Mouse (Mus musculus) MEL (cell line): ENCODE measurements at regions not wholly inside any gene's neighbourhood (a gene's known extent, or its start where the extent isn't known, plus 50 kb on each side); places are given as distances from the start of the nearest gene placed in this dataset.

Experiments
- CTCF ChIP-seq, 3 experiments: IDR thresholded peaks in 2 of 3; conservative IDR thresholded peaks in 1 of 3; 2 replicates each; pipeline ENCODE4 v1.5.1; 2011 to 2012; ENCODE audit warnings: low read length in 3 of 3, low read depth in 2 of 3, mild to moderate bottlenecking in 2 of 3, improper control_type of control experiment in 1 of 3, inconsistent platforms in 1 of 3, mixed read lengths in 1 of 3, moderate library complexity in 1 of 3; ENCODE audit not compliant: control insufficient read depth in 1 of 3, insufficient read depth in 1 of 3, poor library complexity in 1 of 3, severe bottlenecking in 1 of 3
- E2F4 ChIP-seq: IDR thresholded peaks from 2 replicates; pipeline ENCODE4 v1.6.1; 2011; ENCODE audit warnings: low read depth, low read length, improper control_type of control experiment, borderline replicate concordance
- EP300 ChIP-seq, 2 experiments: IDR thresholded peaks; 2 replicates each; pipeline ENCODE4 v1.6.1; 2011; ENCODE audit warnings: improper control_type of control experiment in 2 of 2, low read length in 2 of 2, low read depth in 1 of 2, mild to moderate bottlenecking in 1 of 2
- KAT2A ChIP-seq: conservative IDR thresholded peaks from 2 replicates; pipeline ENCODE4 v1.6.1; 2012; ENCODE audit warnings: low read depth, low read length, improper control_type of control experiment, inconsistent platforms
- MEF2A ChIP-seq: IDR thresholded peaks from 2 replicates; pipeline ENCODE4 v1.6.1; 2014; ENCODE audit warnings: low read depth, mild to moderate bottlenecking, inconsistent platforms, low read length, improper control_type of control experiment; ENCODE audit not compliant: poor library complexity, insufficient replicate concordance, severe bottlenecking; ENCODE audit errors: extremely low read depth
- POLR2A ChIP-seq, 2 experiments: IDR thresholded peaks; 2 replicates each; pipeline ENCODE4 v1.6.1; 2011 to 2012; ENCODE audit warnings: low read length in 2 of 2, mild to moderate bottlenecking in 2 of 2, control low read depth in 1 of 2, improper control_type of control experiment in 1 of 2, low read depth in 1 of 2, moderate library complexity in 1 of 2; ENCODE audit not compliant: control insufficient read depth in 1 of 2, insufficient read depth in 1 of 2, poor library complexity in 1 of 2

DNA sequence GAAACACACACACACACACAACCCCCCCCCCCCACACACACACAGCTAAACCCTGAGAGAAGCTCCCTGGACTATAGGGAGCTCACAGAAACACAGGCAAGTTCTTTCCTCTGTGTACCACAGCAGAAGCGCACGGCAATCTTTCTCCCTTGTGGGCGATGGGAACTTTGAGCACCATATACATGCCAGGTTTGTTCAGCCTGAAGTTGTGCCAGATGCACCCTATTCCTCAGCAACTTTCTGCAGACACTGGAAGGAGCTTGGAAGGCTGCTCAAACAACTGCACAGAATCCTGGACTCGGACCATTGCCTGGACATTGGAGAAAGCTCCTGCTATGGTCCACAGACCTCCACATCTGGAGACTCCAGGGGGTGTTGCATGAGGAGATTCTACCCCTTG lies 74.3 kb upstream of the Zcchc13 start:
- TF ChIP-seq KAT2A (no peak), EP300 (IDR thresholded peaks at IDR 0.05; ENCODE audit: low read depth in 1 of 2, low read length in 2 of 2) (no peak), CTCF (IDR thresholded peaks at IDR 0.05 in 2 of 3, conservative IDR thresholded peaks at IDR 0.05 in 1 of 3; ENCODE audit: control insufficient read depth in 1 of 3, insufficient read depth in 1 of 3, low read depth in 2 of 3, low read length in 3 of 3, poor library complexity in 1 of 3, severe bottlenecking in 1 of 3) (no peak), POLR2A (IDR thresholded peaks at IDR 0.05; ENCODE audit: control insufficient read depth in 1 of 2, insufficient read depth in 1 of 2, low read depth in 1 of 2, low read length in 2 of 2, poor library complexity in 1 of 2) (no peak), MEF2A (no peak), E2F4 (no peak)
